Mouse (Mus musculus) spleen, adult 2 months (tissue): ENCODE results near the gene Myo16.

Source experiments
- CTCF ChIP-seq: fragments of 200-500 bp; IDR thresholded peaks from 2 replicates; pipeline ENCODE4 v1.5.1; 2011; ENCODE audit warnings: mild to moderate bottlenecking, inconsistent platforms; ENCODE audit not compliant: insufficient read depth, insufficient read length, insufficient replicate concordance; ENCODE audit errors: extremely low read depth
- POLR2A ChIP-seq: fragments of 200-500 bp; IDR thresholded peaks from 2 replicates; pipeline ENCODE4 v1.6.1; 2011; ENCODE audit warnings: low read depth, low read length, inconsistent platforms

- TF ChIP-seq CTCF = no peak
- no peak for TF ChIP-seq POLR2A
These were observed 490.8 kb downstream of the Myo16 start for GRCm38 (mm10) chr8:10644481-10644880.
